Mouse (Mus musculus) mesoderm, embryonic 11.5 days (tissue): ENCODE measurements around the gene Dram2.
"Not testable (repeated sequence)": the region's sequence is repeated elsewhere in the genome, so short reads cannot be mapped to it uniquely, and the experiment has no call there.

Experiments used
- DNase-seq: peaks from one replicate; pipeline ENCODE4 v3.0.0-alpha.2; 2012; ENCODE audit warnings: low read depth, low spot score

Gene Dram2

DNA sequence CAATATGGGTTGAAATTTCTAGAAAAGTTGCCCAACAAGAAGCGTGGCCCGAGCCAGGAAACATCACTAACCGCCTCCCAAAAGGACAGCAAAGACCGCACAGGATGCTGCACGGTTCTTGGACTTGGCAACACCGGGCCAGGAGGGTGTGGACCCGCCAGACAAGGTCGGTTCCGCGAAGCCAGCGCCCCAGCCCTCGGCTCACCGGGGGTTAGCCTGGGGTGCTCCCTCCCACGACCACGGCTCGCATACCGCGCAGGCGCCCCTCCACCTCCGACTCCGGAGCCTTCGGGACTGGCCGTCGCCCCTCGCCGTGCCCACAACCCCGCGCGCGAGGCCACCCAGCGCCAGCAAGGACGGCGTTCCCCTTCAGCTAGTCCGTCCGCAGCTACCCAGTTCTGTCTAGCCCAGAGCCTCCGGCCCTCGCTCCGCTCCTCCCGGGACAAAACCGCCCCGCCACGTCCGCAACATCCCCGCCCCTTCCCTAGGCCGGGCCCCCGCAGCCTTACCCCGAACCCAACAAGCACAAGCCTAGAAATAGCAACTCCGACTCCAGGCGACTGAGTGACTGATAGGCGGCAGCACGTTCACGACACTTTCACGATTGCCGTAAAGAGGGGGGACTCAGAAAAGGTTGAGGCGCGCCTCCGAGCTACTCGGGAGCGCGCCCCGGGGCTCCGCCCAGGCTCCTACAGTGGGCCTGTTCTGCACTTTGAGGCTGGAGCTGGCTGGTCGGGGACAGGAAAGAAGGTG lies at the start of gene Dram2, which contains the start of gene Cept1:
Gene Dram2 (plus strand): TSS at position 628 of the 753 bp plus-strand sequence.
Gene Cept1 (minus strand): TSS at position 632 of the 753 bp plus-strand sequence.
- peak; percentile 97 for DNase-seq

DNA sequence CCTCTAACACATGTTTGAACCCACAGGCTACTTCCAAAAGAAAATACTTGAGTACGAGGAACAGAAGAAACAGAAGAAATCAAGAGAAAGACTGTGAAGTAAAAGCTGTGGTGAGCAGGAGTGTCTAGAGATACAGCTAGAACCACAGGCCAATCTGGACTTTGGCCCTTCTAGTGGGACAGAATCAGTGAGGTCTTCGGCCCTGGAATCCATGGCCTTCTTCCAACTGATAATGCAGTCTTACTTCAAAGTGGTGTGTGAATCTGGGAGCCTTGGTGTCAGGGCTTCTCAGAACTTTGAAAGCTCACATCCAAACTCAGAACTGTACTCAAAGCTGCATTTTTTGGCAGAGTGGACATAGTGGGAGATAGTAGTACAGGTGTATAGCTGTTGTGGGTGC lies 47.1 kb upstream of the Dram2 start:
- DNase-seq: no peak

DNA sequence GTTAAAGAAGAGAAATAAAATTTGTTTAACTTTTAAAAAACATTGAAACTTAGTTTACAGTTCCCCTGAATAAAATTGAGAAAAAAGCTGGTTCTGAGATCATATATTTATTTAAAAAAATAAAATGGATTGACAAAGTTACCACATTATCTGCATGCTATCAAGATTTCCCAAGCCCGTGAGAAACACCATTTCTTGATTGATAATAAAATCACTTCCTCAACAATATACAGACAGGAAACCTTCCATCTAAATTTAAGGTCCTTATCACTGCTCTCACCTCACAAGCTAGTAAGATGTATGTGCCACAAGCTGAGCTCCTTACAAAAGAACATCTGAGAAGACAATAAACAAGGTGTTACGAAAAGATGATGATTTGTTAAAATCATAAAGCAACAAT lies 44.7 kb upstream of the Dram2 start:
- DNase-seq: no peak

DNA sequence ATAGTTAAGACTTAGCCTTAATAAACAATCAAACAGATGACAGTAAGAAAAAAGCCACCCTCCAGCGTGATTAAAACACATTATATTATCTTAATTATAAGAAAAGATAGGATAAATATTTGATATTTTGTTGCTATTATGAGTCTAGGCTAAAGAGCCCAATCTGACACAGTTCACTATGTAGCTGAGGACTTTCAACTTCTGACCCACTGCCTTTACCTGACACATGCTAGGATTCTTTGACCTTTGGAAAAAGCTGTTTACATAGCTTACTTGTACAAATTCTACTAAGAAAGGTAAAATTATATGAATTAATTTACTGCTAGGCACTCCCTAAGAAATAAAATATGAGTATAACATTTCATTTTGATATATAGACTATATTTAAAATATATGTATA lies 36.9 kb upstream of the Dram2 start:
- DNase-seq: no peak

DNA sequence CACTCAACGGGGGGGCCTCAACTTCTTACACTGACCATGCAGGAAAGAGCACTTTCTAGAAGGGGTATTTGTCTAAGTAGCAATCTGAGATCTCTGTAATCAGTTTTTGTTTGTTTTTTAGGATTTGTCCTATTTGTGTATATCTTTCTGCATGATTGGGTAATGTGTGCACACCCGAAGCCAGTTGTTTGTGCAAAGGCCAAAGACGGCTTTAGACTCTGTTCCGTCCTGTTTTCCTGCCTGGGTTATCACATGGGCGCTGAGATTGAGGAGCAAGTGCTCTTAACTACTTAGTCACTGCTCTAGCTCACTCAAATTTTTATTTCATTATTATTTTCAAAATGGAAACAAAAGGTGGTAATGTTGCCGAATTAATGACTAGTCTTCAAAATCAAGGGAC lies 32.6 kb upstream of the Dram2 start:
- no peak for DNase-seq

DNA sequence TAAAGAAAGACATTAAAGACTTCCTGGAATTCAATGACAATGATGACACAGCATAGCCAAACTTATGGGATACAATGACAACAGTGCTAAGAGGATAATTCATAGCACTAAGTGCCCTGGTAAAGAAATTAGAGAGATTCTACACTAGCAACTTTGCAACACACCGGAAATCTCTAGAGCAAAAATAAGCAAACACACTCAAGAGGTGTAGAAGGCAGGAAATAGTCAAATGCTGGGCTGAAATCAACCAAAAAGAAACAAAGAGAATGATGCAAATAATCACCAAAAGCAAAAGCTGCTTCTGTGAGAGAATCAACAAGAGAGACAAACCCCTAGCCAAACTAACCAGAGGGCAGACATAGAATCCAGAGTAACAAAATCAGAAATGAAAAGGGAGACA lies 24.9 kb upstream of the Dram2 start:
- no peak for DNase-seq

DNA sequence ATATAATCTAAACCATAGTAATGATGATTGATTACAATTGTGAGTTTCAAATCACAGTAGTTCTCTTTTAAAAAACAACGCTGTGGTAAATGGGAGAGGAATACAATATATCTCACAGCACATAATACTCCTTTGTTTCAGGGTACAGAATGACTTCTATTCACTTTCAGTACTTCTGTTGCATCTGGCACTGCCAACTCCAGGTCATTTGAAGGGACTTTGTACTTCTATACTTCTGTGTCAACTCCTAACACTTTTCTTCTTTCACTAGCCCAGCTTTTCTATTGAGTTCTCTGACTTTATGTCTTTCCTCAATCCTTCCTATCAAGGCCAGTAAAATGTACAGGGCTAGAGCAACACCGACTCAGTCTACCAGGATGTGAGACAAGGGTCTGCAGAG lies 21.2 kb upstream of the Dram2 start:
- DNase-seq: no peak

DNA sequence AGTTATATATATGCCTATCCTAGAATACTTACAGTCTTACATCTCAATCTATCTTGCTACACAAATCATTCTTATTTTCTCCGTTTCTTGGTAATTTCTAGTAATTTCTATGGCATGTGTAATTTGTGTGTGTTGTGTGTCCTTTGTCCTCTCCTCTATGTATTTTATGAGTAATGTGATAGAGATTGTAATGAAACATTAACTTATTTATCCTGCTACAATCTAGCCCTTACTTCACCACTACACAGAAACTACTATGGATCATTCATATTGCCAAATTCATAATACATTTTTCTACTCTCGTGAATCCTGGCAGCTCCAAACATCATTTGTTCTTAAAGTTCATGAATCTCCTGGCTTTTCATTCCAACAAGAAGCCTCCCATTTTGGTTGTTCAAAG lies 19.6 kb upstream of the Dram2 start:
- no peak for DNase-seq

DNA sequence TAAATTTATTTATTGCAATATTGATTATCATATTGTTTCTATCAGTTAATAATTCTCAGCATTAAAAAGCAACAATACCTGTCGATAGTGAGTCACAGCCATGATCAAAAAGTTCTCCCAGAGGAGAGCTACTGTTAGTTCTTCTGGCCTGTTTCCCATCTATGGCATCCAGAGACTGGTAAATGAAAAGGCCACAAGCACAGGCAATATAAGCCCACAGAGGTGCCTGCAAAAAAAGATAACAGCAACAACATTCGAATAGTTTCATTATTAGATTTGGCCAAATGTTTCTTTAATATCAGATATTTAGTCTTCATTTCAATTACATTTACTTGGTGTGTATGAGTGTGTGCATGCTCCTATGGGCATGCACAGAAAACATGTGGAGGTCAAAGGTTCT lies 14.3 kb upstream of the Dram2 start:
- DNase-seq: no peak

DNA sequence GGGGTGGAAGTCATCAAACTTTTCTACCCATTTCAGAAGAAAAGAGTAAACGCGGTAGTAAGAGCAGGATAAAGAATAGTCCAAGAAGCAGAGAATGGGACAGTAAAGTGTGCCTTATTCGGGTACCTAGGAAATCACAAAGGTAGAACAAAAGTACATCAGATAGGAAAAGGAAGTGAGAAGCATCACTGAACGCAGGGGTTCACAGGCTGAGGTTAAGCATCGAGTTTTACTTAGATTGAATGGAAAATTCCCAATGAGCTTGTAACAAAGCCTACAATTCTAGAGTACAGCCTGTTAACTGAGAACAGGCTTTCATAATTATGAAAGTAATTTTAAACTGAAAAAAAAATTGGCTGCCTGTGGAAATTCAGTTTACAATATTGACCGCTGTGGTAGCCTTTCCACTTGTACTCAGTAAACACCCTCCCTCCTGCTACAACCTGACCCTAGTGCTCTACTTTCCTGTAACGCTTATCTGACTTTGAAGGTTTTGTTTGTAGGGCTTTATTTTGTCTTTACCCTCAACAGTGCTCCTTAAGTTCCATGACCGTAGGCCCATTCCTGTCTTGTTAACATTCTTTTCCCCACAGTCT lies 2.8 kb upstream of the Dram2 start:
- DNase-seq: no peak

DNA sequence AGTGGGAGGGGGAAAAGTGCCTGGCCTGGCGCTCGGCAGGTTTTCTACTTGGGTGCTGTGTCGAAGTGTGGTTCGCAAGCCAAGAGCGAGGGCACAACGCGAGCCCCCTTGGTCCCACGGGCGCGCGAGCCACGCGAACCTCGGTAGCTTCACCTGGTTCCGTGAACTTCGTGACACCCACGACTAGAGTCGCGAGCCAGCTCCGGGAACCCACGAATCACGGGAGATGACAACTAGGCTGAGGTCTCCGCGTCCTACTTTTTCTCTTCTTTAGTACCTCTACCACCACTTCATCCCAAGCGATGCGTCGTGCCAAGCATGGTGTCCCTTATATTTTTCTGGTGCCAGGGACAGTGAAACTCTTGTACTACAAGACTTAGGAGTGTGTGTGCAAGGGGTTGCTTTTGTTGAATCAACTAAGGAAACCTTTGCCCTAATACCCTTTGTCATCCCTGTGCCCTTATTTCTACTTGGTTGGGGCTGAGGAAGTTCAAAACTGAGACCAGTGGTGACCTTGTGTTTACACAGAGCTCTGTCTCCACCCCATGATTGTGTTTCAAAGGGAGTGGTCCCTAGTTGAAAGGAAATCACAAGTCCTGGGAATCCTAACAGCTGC lies 434 bp downstream of the Dram2 start:
- DNase-seq: peak; percentile 30

DNA sequence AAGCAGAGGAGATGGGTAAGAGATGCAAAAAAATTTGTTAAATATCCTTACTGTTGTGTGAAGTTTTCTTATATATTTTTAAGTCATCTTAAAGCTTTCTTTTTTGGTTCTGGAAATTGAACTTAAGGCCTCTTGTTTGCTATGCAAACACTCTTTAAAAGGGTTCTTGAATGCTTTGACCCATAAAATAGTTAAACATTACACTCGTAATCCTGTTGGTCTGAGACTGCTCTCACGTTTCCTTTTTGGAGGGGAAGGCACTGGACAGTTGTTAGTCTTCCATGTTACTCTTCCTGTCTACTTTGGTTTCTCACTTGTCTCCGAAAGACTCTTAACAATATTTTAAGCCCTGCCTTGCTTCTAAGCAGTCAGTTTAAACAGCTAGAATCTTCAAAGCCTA lies 1.4 kb downstream of the Dram2 start:
- no peak for DNase-seq

DNA sequence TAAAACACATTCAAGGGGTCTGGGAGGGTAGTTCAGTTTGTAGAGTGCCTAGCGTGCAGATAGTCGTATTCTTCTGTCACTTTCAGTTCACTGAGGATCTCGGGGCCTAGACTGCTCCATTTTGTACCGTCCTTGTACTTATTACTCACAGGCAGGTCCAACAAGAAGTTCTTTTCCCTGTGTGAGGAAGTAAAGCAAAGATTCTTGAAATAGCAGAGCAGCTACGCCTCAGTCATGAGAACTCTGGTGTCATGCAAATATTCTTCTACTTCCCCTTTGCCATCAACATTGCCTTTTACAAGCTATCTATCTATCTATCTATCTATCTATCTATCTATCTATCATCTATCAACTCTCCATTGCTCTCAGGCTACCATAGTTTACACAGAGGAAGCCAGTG lies 5.8 kb downstream of the Dram2 start:
- DNase-seq: no peak

DNA sequence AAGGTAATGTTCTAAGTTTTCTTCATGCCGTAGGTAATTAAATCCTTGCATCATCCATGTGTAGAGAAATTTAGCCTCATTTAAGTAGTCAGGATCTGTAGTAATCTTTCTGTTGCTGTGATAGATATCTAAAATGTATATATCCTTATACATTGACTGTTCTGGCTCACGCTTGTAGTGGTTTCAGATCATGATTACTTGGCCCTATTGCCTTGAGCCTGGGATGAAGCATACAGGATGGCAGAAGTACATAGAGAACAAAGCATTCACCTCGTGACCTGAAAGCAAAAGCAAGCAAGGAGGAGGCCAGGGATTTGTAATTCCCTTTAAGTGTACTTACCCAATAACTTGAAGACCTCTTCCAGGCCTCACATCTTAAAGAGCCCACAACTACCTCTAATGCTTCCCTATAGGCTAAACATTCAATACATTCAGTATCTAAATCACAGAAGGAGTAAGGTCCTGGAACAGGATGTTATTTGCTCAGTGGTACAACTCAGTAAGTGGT lies 8.2 kb downstream of the Dram2 start:
- DNase-seq: no peak

DNA sequence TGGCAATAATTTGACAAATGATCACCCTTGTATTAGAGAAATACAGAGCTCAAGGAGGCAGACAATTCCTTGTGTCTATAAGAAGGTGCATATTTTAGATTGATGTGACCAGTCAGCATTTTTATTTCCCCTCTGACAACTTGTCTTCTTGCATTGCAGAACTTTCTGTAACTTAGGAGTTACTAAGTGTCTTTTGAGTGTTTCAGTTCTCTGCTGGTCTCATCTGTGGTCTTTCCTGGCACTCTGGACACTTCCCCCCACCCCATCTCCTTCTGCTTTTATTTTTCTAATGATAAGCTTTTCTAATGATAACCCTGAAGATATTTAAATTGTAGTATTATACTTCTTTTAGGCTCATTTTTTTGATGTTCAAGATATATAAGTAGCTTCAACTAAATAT lies 10.7 kb downstream of the Dram2 start:
- no peak for DNase-seq

DNA sequence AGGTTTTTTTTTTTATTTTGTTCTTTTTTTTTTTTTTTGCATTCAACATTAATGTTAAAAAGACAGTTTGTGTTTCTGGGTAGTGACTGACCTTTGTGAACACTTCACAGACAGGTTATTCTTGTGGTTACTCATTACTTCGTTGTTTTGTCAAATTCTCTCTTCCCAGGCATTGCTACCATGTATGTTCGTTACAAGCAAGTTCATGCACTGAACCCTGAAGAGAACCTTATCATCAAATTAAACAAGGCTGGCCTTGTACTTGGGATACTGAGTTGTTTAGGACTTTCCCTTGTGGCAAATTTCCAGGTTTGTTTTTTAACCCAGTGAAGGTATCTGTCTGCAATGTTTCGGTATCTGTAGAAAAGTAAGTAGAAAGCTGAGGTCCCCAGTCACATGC lies 18.3 kb downstream of the Dram2 start:
- no peak for DNase-seq

DNA sequence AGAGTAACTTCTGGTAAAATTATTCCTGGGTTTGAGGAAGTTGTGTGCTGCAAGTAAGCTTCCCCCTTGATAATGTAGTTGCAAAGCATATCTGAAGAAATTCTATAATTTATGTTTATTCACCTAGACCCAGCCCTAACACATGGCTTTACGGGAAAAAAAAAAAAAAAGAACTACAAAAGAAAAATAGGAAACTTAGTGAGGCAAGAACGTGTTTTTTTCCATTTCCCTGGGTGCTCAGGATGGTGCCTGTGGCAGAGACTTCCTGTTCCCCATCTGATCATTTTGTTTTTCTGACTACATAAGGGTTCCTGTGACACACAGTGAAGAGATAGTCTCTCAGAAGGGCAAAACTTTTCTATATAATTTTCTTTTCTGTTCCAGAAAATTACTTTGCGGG lies 25.6 kb downstream of the Dram2 start:
- no peak for DNase-seq

DNA sequence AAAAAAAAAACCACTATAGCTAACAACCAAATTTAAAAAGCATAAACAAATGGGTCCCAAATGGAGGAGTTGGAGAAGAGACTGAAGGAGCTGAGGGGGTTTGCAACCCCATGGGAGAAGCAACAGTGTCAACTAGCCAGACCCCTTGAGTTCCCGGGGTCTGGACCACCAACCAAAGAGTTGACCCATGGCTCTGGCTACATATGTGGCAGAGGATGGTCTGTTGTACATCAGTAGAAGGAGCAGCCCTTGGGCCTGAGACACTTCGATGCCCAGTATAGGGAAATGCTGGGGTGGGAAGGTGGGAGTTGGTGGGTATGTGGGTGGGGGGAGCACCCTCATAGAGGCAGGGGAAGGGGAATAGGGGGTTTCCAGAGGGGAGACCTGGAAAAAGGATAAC lies 31.7 kb downstream of the Dram2 start:
- no peak for DNase-seq

DNA sequence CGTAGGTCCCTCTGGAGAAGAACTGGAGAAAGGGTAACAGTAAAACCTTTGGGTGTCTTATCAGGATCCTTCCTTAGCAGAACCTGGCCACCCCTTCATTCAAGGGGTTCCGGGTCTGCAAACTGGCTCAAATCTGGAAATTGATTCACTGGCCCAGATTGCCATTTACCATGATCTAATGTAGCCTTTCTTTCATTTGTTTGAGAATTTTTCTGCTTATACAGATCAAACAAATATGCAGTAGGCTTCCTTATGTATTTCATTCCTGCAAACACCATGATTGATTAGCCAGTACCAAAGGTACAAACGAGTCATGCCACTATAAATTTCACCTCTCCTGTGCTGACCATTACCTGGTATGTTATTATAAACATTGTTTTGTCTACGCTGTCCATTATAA lies 46.0 kb downstream of the Dram2 start:
- not testable (repeated sequence) for DNase-seq

DNA sequence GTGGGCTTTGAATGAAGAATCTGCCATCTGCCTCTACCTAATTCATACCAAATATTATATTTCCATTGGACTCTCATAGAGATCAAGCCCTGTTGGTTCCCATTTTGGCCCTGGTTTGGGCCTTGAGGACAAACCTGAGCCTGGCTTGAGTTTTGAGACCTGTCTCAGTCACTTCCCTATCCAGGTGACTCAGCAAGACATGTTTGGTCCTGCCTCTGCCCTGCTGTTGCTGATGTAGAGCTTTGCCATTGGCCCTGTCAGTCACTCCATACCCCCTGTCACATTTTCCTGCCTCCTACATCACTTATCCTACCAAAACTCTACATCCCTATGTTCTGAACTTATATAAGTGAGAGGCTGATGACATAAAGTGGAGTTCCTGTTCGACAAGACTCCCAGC lies 70.5 kb downstream of the Dram2 start:
- no peak for DNase-seq
